Mouse (Mus musculus) left cerebral cortex, adult 2 months (tissue): ENCODE data around the gene Fmn2. TPM values are rescaled to one million over a fixed set of nuclear protein-coding genes. Genes with fewer than 3 reads are reported as not detected.

ENCODE experiments used
- DNase-seq, 2 experiments: peaks; one replicate each; pipeline ENCODE4 v3.0.0; 2021 to 2022; ENCODE audit warnings: low spot score in 2 of 2, mixed read lengths in 1 of 2; ENCODE audit errors: extremely low spot score in 1 of 2
- H3K27ac ChIP-seq: fragments of 200-600 bp; 2 replicates; pipeline ENCODE4 v1.8.1; 2022
- H3K4me3 ChIP-seq: fragments of 200-600 bp; 2 replicates; pipeline ENCODE4 v1.8.1; 2022
- CTCF ChIP-seq: fragments of 200-600 bp; IDR thresholded peaks from 2 replicates; pipeline ENCODE4 v1.8.1; 2022; ENCODE audit warnings: antibody characterized with exemption, mild to moderate bottlenecking, moderate library complexity
- intact Hi-C: fragments of 180-260 bp; cut with DNase I; formaldehyde crosslinking; loops from one replicate; pipeline ENCODE4 v1.15.1; 2025
- total RNA-seq, 2 experiments: library from RNA; stranded (reverse); gene quantifications; 2 replicates each; pipeline ENCODE4 v1.2.3; 2021

Fmn2 gene
- total RNA-seq, 2 experiments from 2014 or later: 81.5 to 87.0 TPM

DNA sequence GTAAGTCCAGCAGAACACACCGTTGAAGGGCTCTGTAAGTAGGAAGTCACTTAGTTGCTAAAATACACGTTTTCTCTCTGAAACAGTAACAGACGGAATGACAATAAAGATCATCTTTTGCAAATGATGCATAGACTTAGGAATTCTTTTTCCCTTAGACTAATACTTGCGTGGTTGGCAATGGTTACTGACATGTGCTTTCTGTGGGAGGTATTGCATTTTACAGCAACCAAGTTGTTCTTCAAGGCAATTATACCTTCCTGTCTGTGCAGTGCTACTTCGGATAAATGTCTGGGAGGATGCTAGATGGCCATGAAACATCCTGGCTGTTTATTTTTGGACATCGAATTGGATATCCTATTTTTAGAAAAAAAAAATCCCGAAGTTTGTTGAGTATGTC lies 11.8 kb downstream of the Fmn2 start:
- intact Hi-C loops: loop anchor here (2.0 kb wide), 1 partner anchor 45 kb away; no protein-coding TSS in a partner anchor
- no peak for DNase-seq

GRCm38 (mm10) chr1:174521976-174522770 lies 20.5 kb downstream of the Fmn2 start:
- Histone ChIP-seq H3K27ac (peak overlapping the region; percentile 77), H3K4me3 (no peak overlapping the region)
- TF ChIP-seq CTCF: no peak
- intact Hi-C loops: loop anchor here (2.0 kb wide), 1 partner anchor 33 kb away; no protein-coding TSS in a partner anchor
- peak in 1 of 2 experiments; percentile 30 for DNase-seq

More for the DNA sequence above, 11.8 kb downstream of the Fmn2 start:
- H3K4me3 ChIP-seq: no peak overlapping the region
- no peak for TF ChIP-seq CTCF
- no peak overlapping the region; the same call in none of the 2 replicates for H3K27ac ChIP-seq

- peak overlapping the region; percentile 77 for H3K27ac ChIP-seq
- H3K4me3 ChIP-seq: no peak overlapping the region
- intact Hi-C loops: loop anchor here (2.0 kb wide), 1 partner anchor 32 kb away; no protein-coding TSS in a partner anchor
- no peak for DNase-seq
- TF ChIP-seq CTCF: no peak
These were observed 21.3 kb downstream of the Fmn2 start for GRCm38 (mm10) chr1:174522809-174523511.

GRCm38 (mm10) chr1:174523512-174523828 lies 21.8 kb downstream of the Fmn2 start:
- TF ChIP-seq CTCF: no peak
- Histone ChIP-seq H3K27ac (peak overlapping the region; percentile 77), H3K4me3 (no peak overlapping the region)
- intact Hi-C loops: loop anchor here (2.0 kb wide), 1 partner anchor 31 kb away; no protein-coding TSS in a partner anchor
- no peak for DNase-seq

- TF ChIP-seq CTCF: no peak
- no peak for DNase-seq
- intact Hi-C loops: no loop called here
- peak overlapping the region; percentile 38; the same call in 1 of the 2 replicates for H3K27ac ChIP-seq
- no peak overlapping the region for H3K4me3 ChIP-seq
These were observed 35.3 kb downstream of the Fmn2 start for GRCm38 (mm10) chr1:174536742-174537453.

DNA sequence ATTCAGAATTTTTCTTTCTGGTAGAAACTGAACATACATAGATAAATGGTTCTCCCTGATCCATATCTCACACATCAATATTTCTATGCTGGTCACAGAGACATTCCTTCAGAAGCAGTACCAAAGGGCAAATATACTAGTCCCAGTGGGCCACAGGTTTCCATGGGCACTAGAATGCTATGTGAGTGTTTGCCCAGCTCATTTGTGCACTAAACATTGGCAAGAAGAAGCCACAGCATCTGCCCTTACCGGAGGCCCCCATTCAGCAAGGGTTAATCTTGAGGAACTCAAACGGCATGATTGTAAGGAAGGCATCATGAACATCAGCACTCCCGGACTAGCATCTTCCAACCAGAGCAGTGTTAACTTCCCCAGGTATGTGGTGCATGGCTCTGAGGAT lies 35.9 kb downstream of the Fmn2 start:
- no peak for TF ChIP-seq CTCF
- intact Hi-C loops: no loop called here
- H3K27ac ChIP-seq: no peak overlapping the region

GRCm38 (mm10) chr1:174548291-174548690 lies 46.7 kb downstream of the Fmn2 start:
- DNase-seq: no peak
- TF ChIP-seq CTCF: no peak
- Histone ChIP-seq H3K27ac (peak overlapping the region; percentile 32), H3K4me3 (no peak overlapping the region)
- intact Hi-C loops: no loop called here

More for the DNA sequence above, 35.9 kb downstream of the Fmn2 start:
- DNase-seq: no peak
- H3K4me3 ChIP-seq: no peak overlapping the region

GRCm38 (mm10) chr1:174553272-174554007 lies 51.8 kb downstream of the Fmn2 start:
- Histone ChIP-seq H3K4me3 (no peak overlapping the region), H3K27ac (no peak overlapping the region)
- peak; percentile 53 to 71 for DNase-seq
- intact Hi-C loops: loop anchor here (2.0 to 10.0 kb wide), 3 partner anchors 31 to 1099 kb away; no protein-coding TSS in a partner anchor
- peak; percentile 61 for TF ChIP-seq CTCF

DNA sequence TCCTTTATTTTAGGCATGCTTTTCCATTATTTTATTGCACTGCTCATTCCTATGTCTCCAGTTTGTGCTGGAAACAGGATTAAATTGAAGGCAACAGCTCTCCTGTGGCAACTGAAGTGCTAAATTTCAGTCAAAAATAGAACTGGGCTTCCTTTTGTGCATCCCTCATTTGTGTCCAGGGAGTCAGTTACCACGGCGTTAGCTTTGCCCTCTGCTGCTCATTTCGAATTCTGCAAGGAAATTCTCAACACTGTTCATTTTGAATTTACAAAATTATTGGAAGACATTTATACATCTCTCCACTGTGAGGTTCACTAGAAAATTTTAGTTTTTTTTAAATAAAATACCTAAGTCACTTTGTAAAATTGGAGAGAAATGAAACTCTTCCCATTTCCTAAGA lies 53.8 kb downstream of the Fmn2 start:
- DNase-seq: no peak
- H3K27ac ChIP-seq: peak overlapping the region; percentile 19; the same call in 1 of the 2 replicates
- no peak overlapping the region for H3K4me3 ChIP-seq
- peak; percentile 14; the same call in 1 of the 2 replicates for TF ChIP-seq CTCF
- intact Hi-C loops: loop anchor here (2.0 to 10.0 kb wide), 3 partner anchors 33 to 1101 kb away; no protein-coding TSS in a partner anchor

DNA sequence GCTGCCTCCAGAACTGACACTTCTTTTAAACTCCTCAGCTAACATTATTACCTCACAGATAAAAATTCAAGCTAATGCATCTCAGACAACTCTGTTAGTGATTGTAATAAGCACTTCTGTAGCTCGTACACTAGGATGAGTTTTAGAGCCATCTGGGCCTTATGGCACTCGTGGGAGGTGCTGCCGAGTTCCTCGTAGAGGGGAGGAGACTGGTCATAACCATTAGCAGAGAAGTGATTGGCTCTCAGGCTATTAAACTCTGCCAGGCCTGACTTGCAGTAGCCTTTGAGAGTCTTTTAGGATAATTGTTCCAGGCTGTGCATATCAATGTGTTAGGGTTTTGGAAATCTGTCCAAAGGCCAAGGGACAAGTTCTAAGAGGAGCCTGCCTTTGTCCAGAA lies 55.6 kb downstream of the Fmn2 start:
- peak overlapping the region; percentile 63 for H3K27ac ChIP-seq
- intact Hi-C loops: loop anchor here (2.0 to 10.0 kb wide), 2 partner anchors 54 to 1102 kb away; no protein-coding TSS in a partner anchor
- no peak for TF ChIP-seq CTCF
- H3K4me3 ChIP-seq: no peak overlapping the region
- DNase-seq: no peak

- no peak for TF ChIP-seq CTCF
- Histone ChIP-seq H3K27ac (peak overlapping the region; percentile 57; the same call in 1 of the 2 replicates), H3K4me3 (no peak overlapping the region)
- intact Hi-C loops: loop anchor here (2.0 to 10.0 kb wide), 3 partner anchors 45 to 1103 kb away; no protein-coding TSS in a partner anchor
- DNase-seq: no peak
These were observed 56.2 kb downstream of the Fmn2 start for GRCm38 (mm10) chr1:174557841-174558240.
